In the genomic region with DNA sequence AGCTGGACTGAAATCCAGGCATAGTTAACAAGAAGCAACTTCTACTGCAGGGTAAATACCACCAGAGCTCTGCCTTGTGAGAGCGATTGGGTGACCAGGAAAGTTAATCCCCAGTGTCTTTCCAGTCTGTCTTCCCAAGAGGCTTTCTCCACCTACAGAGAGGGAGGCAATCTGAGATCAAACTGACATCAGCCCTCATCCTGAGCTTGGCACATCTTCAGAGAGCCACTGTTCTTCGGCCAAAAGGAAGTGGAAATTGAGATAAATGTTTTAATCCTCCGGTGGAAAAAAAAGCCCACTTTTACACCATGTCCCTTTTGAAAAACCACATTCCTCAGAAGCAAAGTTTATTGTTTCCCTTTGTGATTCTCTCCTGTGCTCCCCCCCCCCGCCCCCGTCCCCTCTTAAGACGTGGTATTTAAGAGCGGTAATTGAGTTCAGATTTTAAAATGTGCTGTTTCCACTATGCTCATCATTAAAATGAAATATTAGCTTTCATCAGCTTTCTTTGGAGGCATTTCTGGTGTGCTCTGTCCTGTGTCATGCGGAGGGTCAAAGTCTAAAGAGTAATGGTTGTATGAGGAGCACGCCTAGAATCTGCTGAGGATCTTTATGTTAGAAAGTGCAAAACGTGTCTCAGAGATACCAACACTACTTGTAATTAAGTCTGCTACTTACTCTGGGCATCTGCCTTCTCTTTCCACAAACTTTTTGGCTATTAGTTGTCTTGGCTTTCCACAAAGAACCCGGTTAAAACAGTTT, we compare ENCODE assay signal across 14 mouse cellular contexts.
DNase-seq lines count a peak whose midpoint lies in the region; ATAC-seq and TF ChIP-seq lines count a peak whose summit lies in the region.
"Had no signal": no experiment of that assay in that cellular context is flagged by ENCODE, and none has a peak within 500 bp of the region (broad histone marks: within the 10 kb centered on the region; RNA-seq: fewer than 3 reads in every experiment).

No protein-coding gene starts in this region.

- no peak overlapping the region for H3K9ac ChIP-seq in kidney, postnatal 0 days (ENCODE audit: low read depth, low read length)
- no peak overlapping the region for H3K9ac ChIP-seq in forebrain, embryonic 15.5 days (replicated peaks)

- no peak overlapping the region for H3K4me3 ChIP-seq in kidney, postnatal 0 days (replicated peaks; ENCODE audit: low read depth, low read length)
- H3K4me3 ChIP-seq in forebrain, embryonic 15.5 days = no peak overlapping the region
- peak overlapping the region; percentile 48; the same call in 1 of the 2 replicates for H3K4me3 ChIP-seq in midbrain, embryonic 10.5 days
- H3K4me3 ChIP-seq in olfactory bulb, adult 2 months (ENCODE audit: insufficient read depth, low read depth, low read length) = no peak overlapping the region

- no peaks in the 10 kb centered on the region for H3K4me1 ChIP-seq in kidney, postnatal 0 days (replicated peaks; ENCODE audit: insufficient read depth, low read length)
- peaks cover 22% of the 10 kb centered on the region for H3K4me1 ChIP-seq in forebrain, embryonic 15.5 days
- H3K4me1 ChIP-seq in midbrain, embryonic 10.5 days = peaks cover 36% of the 10 kb centered on the region
- peaks cover 5% of the 10 kb centered on the region; the same call in 1 of the 2 replicates for H3K4me1 ChIP-seq in olfactory bulb, adult 2 months (ENCODE audit: control insufficient read depth, insufficient read depth, low read length)

- peak; percentile 40 for DNase-seq in kidney, postnatal 0 days (ENCODE audit: low spot score)
- no peak for DNase-seq in kidney, adult 18-20 months
- no peak for DNase-seq in midbrain, embryonic 10.5 days (ENCODE audit: low spot score)
- DNase-seq in layer of hippocampus, postnatal 36 days = no peak
- DNase-seq in left cerebral cortex, adult 9 months (ENCODE audit: low spot score in 2 of 2) = no peak
- DNase-seq: cerebellum, adult 8-10 months; heart, adult 18-20 months; heart, postnatal 10 days had no signal

- H3K9me3 ChIP-seq in kidney, postnatal 0 days (replicated peaks; ENCODE audit: low read length) = no peaks in the 10 kb centered on the region
- no peaks in the 10 kb centered on the region for H3K9me3 ChIP-seq in forebrain, embryonic 15.5 days
- H3K9me3 ChIP-seq in midbrain, embryonic 10.5 days (replicated peaks) = no peaks in the 10 kb centered on the region
- H3K9me3 ChIP-seq: embryonic facial prominence, embryonic 13.5 days had no signal

- 37% methylated on average over 11 of the region's 11 CpGs for WGBS in kidney, postnatal 0 days
- WGBS in forebrain, embryonic 15.5 days = 19% methylated on average over 11 of the region's 11 CpGs
- WGBS in midbrain, embryonic 10.5 days = 48% methylated on average over 11 of the region's 11 CpGs
- 33% methylated on average over 11 of the region's 11 CpGs for WGBS in olfactory bulb, adult 2 months

- H3K27ac ChIP-seq in kidney, postnatal 0 days = no peak overlapping the region
- H3K27ac ChIP-seq in forebrain, embryonic 15.5 days (replicated peaks) = peak overlapping the region; percentile 50
- H3K27ac ChIP-seq in midbrain, embryonic 10.5 days (replicated peaks) = peak overlapping the region; percentile 85
- 0 out of 2 replicates have a peak overlapping the region, but pooled peaks have one; percentile 13 for H3K27ac ChIP-seq in olfactory bulb, adult 2 months (ENCODE audit: insufficient read depth, low read depth, low read length)
- H3K27ac ChIP-seq: embryonic facial prominence, embryonic 13.5 days had no signal

- H3K4me2 ChIP-seq in kidney, postnatal 0 days (ENCODE audit: low read length) = no peak overlapping the region
- H3K4me2 ChIP-seq in forebrain, embryonic 15.5 days (replicated peaks) = 0 out of 2 replicates have a peak overlapping the region, but pooled peaks have one; percentile 67

- no peaks in the 10 kb centered on the region for H3K36me3 ChIP-seq in kidney, postnatal 0 days (ENCODE audit: insufficient read depth, low read length)
- H3K36me3 ChIP-seq in forebrain, embryonic 15.5 days = no peaks in the 10 kb centered on the region
- peaks cover 2% of the 10 kb centered on the region; the same call in 1 of the 2 replicates for H3K36me3 ChIP-seq in midbrain, embryonic 10.5 days
- H3K36me3 ChIP-seq: embryonic facial prominence, embryonic 13.5 days had no signal

- no peaks in the 10 kb centered on the region for H3K27me3 ChIP-seq in kidney, postnatal 0 days (ENCODE audit: insufficient read depth, low read length)
- H3K27me3 ChIP-seq in forebrain, embryonic 15.5 days = no peaks in the 10 kb centered on the region
- H3K27me3 ChIP-seq in midbrain, embryonic 10.5 days (ENCODE audit: low read depth, poor library complexity, severe bottlenecking) = no peaks in the 10 kb centered on the region
- H3K27me3 ChIP-seq: CH12.LX; embryonic facial prominence, embryonic 13.5 days; Patski had no signal

- TF ChIP-seq CTCF in kidney, postnatal 0 days (IDR thresholded peaks at IDR 0.05; ENCODE audit: low read depth) = no peak
- TF ChIP-seq CTCF in olfactory bulb, adult 2 months (IDR thresholded peaks at IDR 0.05; ENCODE audit: insufficient read depth, low read depth, low read length) = no peak

- TF ChIP-seq POLR2A in olfactory bulb, adult 2 months (IDR thresholded peaks at IDR 0.05; ENCODE audit: insufficient read depth, low read depth, low read length) = no peak

- 0 out of 2 replicates have a peak, but pooled peaks have one; percentile 50 for ATAC-seq in kidney, postnatal 0 days (replicated peaks; ENCODE audit: low FRiP score, low read depth)
- no peak for ATAC-seq in forebrain, embryonic 15.5 days (replicated peaks)
- ATAC-seq: lung, postnatal 0 days; Patski had no signal
